Comparison of ENCODE assay signal across 23 mouse cellular contexts in genomic region chr11:115198932-115199384, GRCm38 (mm10). TPM values are rescaled to one million over a fixed set of nuclear protein-coding genes. Genes with fewer than 3 reads are reported as not detected.
DNase-seq lines count a peak whose midpoint lies in the region; ATAC-seq and TF ChIP-seq lines count a peak whose summit lies in the region.
"Had no signal": no experiment of that assay in that cellular context is flagged by ENCODE, and none has a peak within 500 bp of the region (broad histone marks: within the 10 kb centered on the region; RNA-seq: fewer than 3 reads in every experiment).

No protein-coding gene starts in this region.

- peak; percentile 47; the same call in 1 of the 2 replicates for ATAC-seq in hindbrain, embryonic 11.5 days (ENCODE audit: low FRiP score)
- no peak for ATAC-seq in hindbrain, postnatal 0 days
- no peak for ATAC-seq in heart, embryonic 11.5 days (replicated peaks; ENCODE audit: insufficient number of reproducible peaks, low FRiP score, low TSS enrichment)
- no peak for ATAC-seq in frontal cortex, adult (ENCODE audit: low TSS enrichment)
- ATAC-seq: liver, postnatal 0 days; midbrain, embryonic 15.5 days had no signal

- H3K9ac ChIP-seq in hindbrain, embryonic 11.5 days (ENCODE audit: low read depth, low read length) = no peak overlapping the region
- H3K9ac ChIP-seq in hindbrain, postnatal 0 days (replicated peaks; ENCODE audit: low read length) = no peak overlapping the region
- no peak overlapping the region for H3K9ac ChIP-seq in heart, embryonic 11.5 days (ENCODE audit: low read depth, low read length)
- H3K9ac ChIP-seq: embryonic facial prominence, embryonic 12.5 days; heart, embryonic 12.5 days; limb, embryonic 13.5 days; liver, postnatal 0 days; midbrain, embryonic 15.5 days; neural tube, embryonic 15.5 days had no signal

- whole genome bisulfite sequencing in hindbrain, embryonic 11.5 days = 45% methylated on average over 12 of the region's 12 CpGs
- WGBS in hindbrain, postnatal 0 days = 67% methylated on average over 12 of the region's 12 CpGs
- WGBS in macrophage (ENCODE audit: missing documents) = 56% methylated on average over 12 of the region's 12 CpGs
- 57% methylated on average over 12 of the region's 12 CpGs for WGBS in heart, embryonic 11.5 days (ENCODE audit: insufficient replicate concordance)

- no peak overlapping the region for H3K4me3 ChIP-seq in hindbrain, embryonic 11.5 days (ENCODE audit: low read depth, low read length)
- no peak overlapping the region for H3K4me3 ChIP-seq in hindbrain, postnatal 0 days (ENCODE audit: low read length)
- no peak overlapping the region for H3K4me3 ChIP-seq in macrophage (ENCODE audit: inconsistent target)
- no peak overlapping the region for H3K4me3 ChIP-seq in heart, embryonic 11.5 days (ENCODE audit: low read depth, low read length)
- H3K4me3 ChIP-seq: embryonic facial prominence, embryonic 12.5 days; heart, embryonic 12.5 days; limb, embryonic 13.5 days; midbrain, embryonic 15.5 days; neural tube, embryonic 15.5 days had no signal

- H3K4me2 ChIP-seq in hindbrain, embryonic 11.5 days (replicated peaks; ENCODE audit: low read depth, low read length) = no peak overlapping the region
- no peak overlapping the region for H3K4me2 ChIP-seq in hindbrain, postnatal 0 days (ENCODE audit: low read depth, low read length)
- H3K4me2 ChIP-seq in heart, embryonic 11.5 days = no peak overlapping the region
- H3K4me2 ChIP-seq: embryonic facial prominence, embryonic 12.5 days; heart, embryonic 12.5 days; limb, embryonic 13.5 days; midbrain, embryonic 15.5 days; neural tube, embryonic 15.5 days had no signal

- peaks cover 6% of the 10 kb centered on the region; the same call in 1 of the 2 replicates for H3K4me1 ChIP-seq in hindbrain, embryonic 11.5 days (replicated peaks; ENCODE audit: control insufficient read depth, insufficient read depth, low read length)
- H3K4me1 ChIP-seq in hindbrain, postnatal 0 days (ENCODE audit: insufficient read depth, low read length) = no peaks in the 10 kb centered on the region
- H3K4me1 ChIP-seq in heart, embryonic 11.5 days (ENCODE audit: control insufficient read depth, insufficient read depth, low read length) = peaks cover 6% of the 10 kb centered on the region
- H3K4me1 ChIP-seq: embryonic facial prominence, embryonic 12.5 days; limb, embryonic 13.5 days had no signal

- H3K27me3 ChIP-seq in hindbrain, embryonic 11.5 days (ENCODE audit: control insufficient read depth, insufficient read depth, low read length) = no peaks in the 10 kb centered on the region; the same call in 1 of the 2 replicates
- H3K27me3 ChIP-seq in hindbrain, postnatal 0 days (ENCODE audit: insufficient read depth, low read length) = no peaks in the 10 kb centered on the region
- no peaks in the 10 kb centered on the region; the same call in 1 of the 2 replicates for H3K27me3 ChIP-seq in heart, embryonic 11.5 days (ENCODE audit: control insufficient read depth, insufficient read depth, low read length)
- H3K27me3 ChIP-seq: embryonic facial prominence, embryonic 12.5 days; heart, embryonic 12.5 days; limb, embryonic 13.5 days; midbrain, embryonic 15.5 days had no signal

- no peak for DNase-seq in hindbrain, embryonic 11.5 days (ENCODE audit: low spot score)
- DNase-seq in hindbrain, postnatal 0 days (ENCODE audit: low spot score) = no peak
- DNase-seq in A20 (ENCODE audit: low read depth, low spot score) (peak; percentile 84), MEL-GATA-1-ER (ENCODE audit: extremely low read depth, low read depth) (peak; percentile 87)
- DNase-seq in right cerebral cortex, adult 18-20 months = no peak
- DNase-seq: adrenal gland, postnatal 25 days; cerebellum, postnatal 14 days; gastrocnemius, postnatal 14 days; heart, postnatal 36 days; kidney, adult 9 months; kidney, postnatal 4 days; liver, postnatal 0 days; lung, postnatal 4 days; spleen, adult 18-20 months; thymus, postnatal 25 days had no signal

- no peak for TF ChIP-seq CTCF in hindbrain, postnatal 0 days (IDR thresholded peaks at IDR 0.05; ENCODE audit: low read depth)

- H3K9me3 ChIP-seq in hindbrain, embryonic 11.5 days (ENCODE audit: control insufficient read depth, low read length) = no peaks in the 10 kb centered on the region
- no peaks in the 10 kb centered on the region for H3K9me3 ChIP-seq in hindbrain, postnatal 0 days (ENCODE audit: low read length)
- H3K9me3 ChIP-seq in heart, embryonic 11.5 days (replicated peaks; ENCODE audit: control insufficient read depth, low read length) = no peaks in the 10 kb centered on the region
- H3K9me3 ChIP-seq: embryonic facial prominence, embryonic 12.5 days; heart, embryonic 12.5 days; limb, embryonic 13.5 days; midbrain, embryonic 15.5 days; neural tube, embryonic 15.5 days had no signal

- no peaks in the 10 kb centered on the region for H3K36me3 ChIP-seq in hindbrain, embryonic 11.5 days (ENCODE audit: control insufficient read depth, insufficient read depth, low read length)
- peaks cover 24% of the 10 kb centered on the region; the same call in 1 of the 2 replicates for H3K36me3 ChIP-seq in hindbrain, postnatal 0 days (ENCODE audit: insufficient read depth, low read length)
- peaks cover 87% of the 10 kb centered on the region for H3K36me3 ChIP-seq in macrophage (ENCODE audit: inconsistent target)
- 0 out of 2 replicates have a peak, but pooled peaks cover 3% of the 10 kb centered on the region for H3K36me3 ChIP-seq in heart, embryonic 11.5 days (ENCODE audit: control insufficient read depth, insufficient read depth, low read length)
- H3K36me3 ChIP-seq: midbrain, embryonic 15.5 days had no signal

- peaks cover 99% of the 10 kb centered on the region for H3K79me2 ChIP-seq in macrophage (ENCODE audit: inconsistent target)

- H3K27ac ChIP-seq in hindbrain, embryonic 11.5 days (ENCODE audit: low read depth, low read length) = no peak overlapping the region
- H3K27ac ChIP-seq in hindbrain, postnatal 0 days = no peak overlapping the region
- H3K27ac ChIP-seq in macrophage = peak overlapping the region; percentile 52
- H3K27ac ChIP-seq in heart, embryonic 11.5 days (ENCODE audit: low read depth, low read length) = no peak overlapping the region
- H3K27ac ChIP-seq: embryonic facial prominence, embryonic 12.5 days; limb, embryonic 13.5 days; midbrain, embryonic 15.5 days; neural tube, embryonic 15.5 days had no signal

RNA-seq across cellular contexts. Expression of gene Nat9, which starts 11.3 kb away (rescaled TPM):
- 19.5 and 20.1 TPM in 2 replicates for polyA plus RNA-seq in hindbrain, embryonic 11.5 days (2014; fragmentation: Nextera tagmentation; extraction: Ambion mirVana)
- total RNA-seq in hindbrain, postnatal 0 days (2014; rRNA removed) = 17.3 and 27.8 TPM in 2 replicates
- 17.3 and 22.2 TPM in 2 replicates for polyA plus RNA-seq in hindbrain, postnatal 0 days (2015; fragmentation: Nextera tagmentation; extraction: Ambion mirVana)
- 100 to 1,000 TPM in 1 of 26 experiments, 10 to 100 TPM in 21, 1 to 10 TPM in 4; 2.6 to 108 (median 36.9) TPM for total RNA-seq in macrophage (2018; cell fraction: chromatin; rRNA removed)
- 100 to 1,000 TPM in 1 of 26 experiments, 10 to 100 TPM in 25; 28.0 to 101 (median 57.2) TPM for total RNA-seq in macrophage (2018; cell fraction: cytosol; rRNA removed)
- 10 to 100 TPM in 25 of 26 experiments, 1 to 10 TPM in 1; 9.0 to 78.5 (median 40.6) TPM for total RNA-seq in macrophage (2018; cell fraction: nucleus; rRNA removed)
- polyA plus RNA-seq in macrophage (2018) = 49.9 to 79.6 TPM (median 50.9 TPM) in 3 replicates
- 13.7 and 15.7 TPM in 2 replicates for polyA plus RNA-seq in heart, embryonic 11.5 days (2014; fragmentation: Nextera tagmentation; extraction: Ambion mirVana)

RNA-seq across cellular contexts. Expression of gene Tmem104, which starts 11.7 kb away (rescaled TPM):
- polyA plus RNA-seq in hindbrain, embryonic 11.5 days (2014; fragmentation: Nextera tagmentation; extraction: Ambion mirVana) = 7.2 and 7.3 TPM in 2 replicates
- 6.4 and 11.1 TPM in 2 replicates for total RNA-seq in hindbrain, postnatal 0 days (2014; rRNA removed)
- polyA plus RNA-seq in hindbrain, postnatal 0 days (2015; fragmentation: Nextera tagmentation; extraction: Ambion mirVana) = 10.1 and 13.5 TPM in 2 replicates
- 100 to 1,000 TPM in 12 of 26 experiments, 10 to 100 TPM in 13, 1 to 10 TPM in 1; 7.7 to 184 (median 90.9) TPM for total RNA-seq in macrophage (2018; cell fraction: chromatin; rRNA removed)
- 100 to 1,000 TPM in 22 of 26 experiments, 10 to 100 TPM in 4; 67.8 to 188 (median 142) TPM for total RNA-seq in macrophage (2018; cell fraction: cytosol; rRNA removed)
- 100 to 1,000 TPM in 23 of 26 experiments, 10 to 100 TPM in 3; 16.8 to 258 (median 153) TPM for total RNA-seq in macrophage (2018; cell fraction: nucleus; rRNA removed)
- 86.7 to 149 TPM (median 97.3 TPM) in 3 replicates for polyA plus RNA-seq in macrophage (2018)
- 7.5 and 8.2 TPM in 2 replicates for polyA plus RNA-seq in heart, embryonic 11.5 days (2014; fragmentation: Nextera tagmentation; extraction: Ambion mirVana)

RNA-seq across cellular contexts. Expression of gene Slc9a3r1, which starts 35.8 kb away (rescaled TPM):
- 29.5 and 33.7 TPM in 2 replicates for polyA plus RNA-seq in hindbrain, embryonic 11.5 days (2014; fragmentation: Nextera tagmentation; extraction: Ambion mirVana)
- 72.6 and 76.9 TPM in 2 replicates for total RNA-seq in hindbrain, postnatal 0 days (2014; rRNA removed)
- 91.8 and 98.2 TPM in 2 replicates for polyA plus RNA-seq in hindbrain, postnatal 0 days (2015; fragmentation: Nextera tagmentation; extraction: Ambion mirVana)
- 100 to 1,000 TPM in 8 of 26 experiments, 10 to 100 TPM in 18; 30.3 to 205 (median 67.7) TPM for total RNA-seq in macrophage (2018; cell fraction: chromatin; rRNA removed)
- total RNA-seq in macrophage (2018; cell fraction: cytosol; rRNA removed) = 100 to 1,000 TPM; 153 to 311 (median 221) TPM
- total RNA-seq in macrophage (2018; cell fraction: nucleus; rRNA removed) = 100 to 1,000 TPM in 15 of 26 experiments, 10 to 100 TPM in 11; 74.2 to 183 (median 104) TPM
- polyA plus RNA-seq in macrophage (2018) = 158 to 302 TPM (median 169 TPM) in 3 replicates
- polyA plus RNA-seq in heart, embryonic 11.5 days (2014; fragmentation: Nextera tagmentation; extraction: Ambion mirVana) = 26.4 and 31.1 TPM in 2 replicates

Comparison
In these comparisons a context has a peak if more than half of its experiments do, and no peak if none do; other contexts are left out.
1. DNase-seq: peak in A20 (single experiment) and MEL-GATA-1-ER (single experiment); none in hindbrain, embryonic 11.5 days (single experiment), hindbrain, postnatal 0 days (single experiment) and right cerebral cortex, adult 18-20 months (single experiment).